Mouse (Mus musculus) heart, embryonic 16.5 days (tissue): ENCODE measurements at regions not wholly inside any gene's neighbourhood (a gene's known extent, or its start where the extent isn't known, plus 50 kb on each side); places are given as distances from the start of the nearest gene placed in this dataset.

Experiments
- ATAC-seq: fragments of 200-750 bp; cut with Nextera tagmentation; replicated peaks from 2 replicates; pipeline ENCODE4 v1.8.0; 2017; ENCODE audit warnings: moderate number of reproducible peaks; ENCODE audit not compliant: insufficient read depth, low FRiP score; ENCODE audit errors: extremely low read depth
- H3K27ac ChIP-seq: fragments of 300-500 bp; sonication (generic); 2 replicates; pipeline ENCODE4 v1.5.1; 2014; ENCODE audit warnings: mild to moderate bottlenecking, low read length, control low read depth, moderate library complexity
- H3K27me3 ChIP-seq: fragments of 300-500 bp; sonication (generic); 2 replicates; pipeline ENCODE4 v1.6.1; 2014; ENCODE audit warnings: low read length, mixed read lengths; ENCODE audit not compliant: control insufficient read depth, insufficient read depth
- H3K36me3 ChIP-seq: fragments of 300-500 bp; sonication (generic); 2 replicates; pipeline ENCODE4 v1.6.1; 2014; ENCODE audit not compliant: control insufficient read depth, insufficient read depth
- H3K4me1 ChIP-seq: fragments of 300-500 bp; sonication (generic); 2 replicates; pipeline ENCODE4 v1.6.1; 2014; ENCODE audit warnings: low read length, mixed read lengths; ENCODE audit not compliant: control insufficient read depth, insufficient read depth
- H3K4me2 ChIP-seq: fragments of 300-500 bp; sonication (generic); 2 replicates; pipeline ENCODE4 v1.6.1; 2014; ENCODE audit warnings: low read depth, mild to moderate bottlenecking, control low read depth, low read length
- H3K4me3 ChIP-seq: fragments of 300-500 bp; sonication (generic); 2 replicates; pipeline ENCODE4 v1.5.1; 2014; ENCODE audit warnings: mild to moderate bottlenecking, control low read depth, low read length
- H3K9ac ChIP-seq: fragments of 300-500 bp; sonication (generic); 2 replicates; pipeline ENCODE4 v1.6.1; 2014; ENCODE audit warnings: low read length, control low read depth
- H3K9me3 ChIP-seq: fragments of 300-500 bp; sonication (generic); replicated peaks from 2 replicates; pipeline ENCODE4 v1.6.1; 2016; ENCODE audit warnings: low read length; ENCODE audit not compliant: control insufficient read depth
- WGBS: fragments of 180-500 bp; shearing (Covaris S2); extraction: QIAGEN DNeasy Blood & Tissue Kit; methylation state at CpG from one replicate; pipeline ENCODE4 v1.1.7; 2014; 5-methylcytosine and 5-hydroxymethylcytosine counted together

GRCm38 (mm10) chr12:35303764-35304717, 230.8 kb downstream of the Ahr start:
- WGBS: 71% methylated on average over 3 of the region's 3 CpGs
- Histone ChIP-seq H3K9me3 (no peaks in the 10 kb centered on the region), H3K9ac (no peak overlapping the region), H3K27ac (no peak overlapping the region), H3K27me3 (no peaks in the 10 kb centered on the region), H3K4me2 (no peak overlapping the region), H3K36me3 (no peaks in the 10 kb centered on the region), H3K4me1 (no peaks in the 10 kb centered on the region), H3K4me3 (no peak overlapping the region)
- no peak for ATAC-seq

- Histone ChIP-seq H3K4me1 (no peaks in the 10 kb centered on the region), H3K27me3 (no peaks in the 10 kb centered on the region), H3K4me3 (no peak overlapping the region), H3K9me3 (no peaks in the 10 kb centered on the region), H3K9ac (no peak overlapping the region), H3K36me3 (no peaks in the 10 kb centered on the region), H3K27ac (no peak overlapping the region), H3K4me2 (no peak overlapping the region)
- no peak for ATAC-seq
- WGBS: 63% methylated on average over 2 of the region's 2 CpGs
Measured at GRCm38 (mm10) chr12:35303188-35303587, 231.7 kb downstream of the Ahr start.

- Histone ChIP-seq H3K4me1 (no peaks in the 10 kb centered on the region), H3K9ac (no peak overlapping the region), H3K36me3 (no peaks in the 10 kb centered on the region), H3K27me3 (no peaks in the 10 kb centered on the region), H3K4me3 (no peak overlapping the region), H3K4me2 (no peak overlapping the region), H3K9me3 (no peaks in the 10 kb centered on the region), H3K27ac (no peak overlapping the region)
- ATAC-seq: no peak
- WGBS: 82% methylated on average over 1 of the region's 1 CpGs
Measured at GRCm38 (mm10) chr12:35294668-35295067, 240.2 kb downstream of the Ahr start.

GRCm38 (mm10) chr12:35293566-35293965, 241.3 kb downstream of the Ahr start:
- H3K27ac ChIP-seq: no peak overlapping the region
- WGBS: 67% methylated on average over 2 of the region's 2 CpGs
- no peak overlapping the region for H3K9ac ChIP-seq
- no peak for ATAC-seq
- no peaks in the 10 kb centered on the region for H3K4me1 ChIP-seq
- no peak overlapping the region for H3K4me2 ChIP-seq
- H3K4me3 ChIP-seq: no peak overlapping the region
- H3K36me3 ChIP-seq: no peaks in the 10 kb centered on the region
- H3K9me3 ChIP-seq: no peaks in the 10 kb centered on the region
- no peaks in the 10 kb centered on the region for H3K27me3 ChIP-seq

GRCm38 (mm10) chr12:35291941-35292341, 242.9 kb downstream of the Ahr start:
- Histone ChIP-seq H3K9ac (no peak overlapping the region), H3K4me1 (no peaks in the 10 kb centered on the region), H3K9me3 (no peaks in the 10 kb centered on the region), H3K27me3 (no peaks in the 10 kb centered on the region), H3K36me3 (no peaks in the 10 kb centered on the region), H3K4me3 (no peak overlapping the region), H3K27ac (no peak overlapping the region), H3K4me2 (no peak overlapping the region)
- WGBS: 77% methylated on average over 6 of the region's 6 CpGs
- ATAC-seq: no peak

- Histone ChIP-seq H3K27me3 (no peaks in the 10 kb centered on the region), H3K36me3 (no peaks in the 10 kb centered on the region), H3K4me1 (no peaks in the 10 kb centered on the region), H3K27ac (no peak overlapping the region), H3K9me3 (no peaks in the 10 kb centered on the region), H3K9ac (no peak overlapping the region), H3K4me2 (no peak overlapping the region), H3K4me3 (no peak overlapping the region)
- 73% methylated on average over 2 of the region's 2 CpGs for WGBS
- ATAC-seq: no peak
Measured at GRCm38 (mm10) chr12:35287974-35288373, 241.0 kb downstream of the Snx13 start.

- Histone ChIP-seq H3K4me1 (no peaks in the 10 kb centered on the region), H3K27me3 (no peaks in the 10 kb centered on the region), H3K36me3 (no peaks in the 10 kb centered on the region), H3K27ac (no peak overlapping the region), H3K9me3 (no peaks in the 10 kb centered on the region), H3K4me3 (no peak overlapping the region), H3K9ac (no peak overlapping the region), H3K4me2 (no peak overlapping the region)
- WGBS: 75% methylated on average over 3 of the region's 3 CpGs
- ATAC-seq: no peak
Measured at GRCm38 (mm10) chr12:35287570-35287969, 240.6 kb downstream of the Snx13 start.

- H3K27ac ChIP-seq: no peak overlapping the region
- no peak overlapping the region for H3K9ac ChIP-seq
- ATAC-seq: no peak
- no peaks in the 10 kb centered on the region for H3K4me1 ChIP-seq
- WGBS: 82% methylated on average over 3 of the region's 3 CpGs
- no peaks in the 10 kb centered on the region for H3K36me3 ChIP-seq
- H3K27me3 ChIP-seq: no peaks in the 10 kb centered on the region
- H3K4me3 ChIP-seq: no peak overlapping the region
- no peak overlapping the region for H3K4me2 ChIP-seq
- no peaks in the 10 kb centered on the region for H3K9me3 ChIP-seq
Measured at GRCm38 (mm10) chr12:35286974-35287553, 240.1 kb downstream of the Snx13 start.

GRCm38 (mm10) chr12:35284345-35284744, 237.4 kb downstream of the Snx13 start:
- H3K36me3 ChIP-seq: no peaks in the 10 kb centered on the region
- H3K9ac ChIP-seq: no peak overlapping the region
- no peak overlapping the region for H3K4me3 ChIP-seq
- H3K4me1 ChIP-seq: no peaks in the 10 kb centered on the region
- no peaks in the 10 kb centered on the region for H3K27me3 ChIP-seq
- H3K4me2 ChIP-seq: no peak overlapping the region
- ATAC-seq: no peak
- H3K9me3 ChIP-seq: no peaks in the 10 kb centered on the region
- no peak overlapping the region for H3K27ac ChIP-seq
- 37% methylated on average over 2 of the region's 2 CpGs for WGBS
